Mouse (Mus musculus) lung, postnatal 25 days (tissue): Measurements from ENCODE around the gene Ap3b2.

Experiments
- DNase-seq: peaks from one replicate; pipeline ENCODE4 v3.0.0; 2022; ENCODE audit warnings: low spot score

The Ap3b2 gene

DNA sequence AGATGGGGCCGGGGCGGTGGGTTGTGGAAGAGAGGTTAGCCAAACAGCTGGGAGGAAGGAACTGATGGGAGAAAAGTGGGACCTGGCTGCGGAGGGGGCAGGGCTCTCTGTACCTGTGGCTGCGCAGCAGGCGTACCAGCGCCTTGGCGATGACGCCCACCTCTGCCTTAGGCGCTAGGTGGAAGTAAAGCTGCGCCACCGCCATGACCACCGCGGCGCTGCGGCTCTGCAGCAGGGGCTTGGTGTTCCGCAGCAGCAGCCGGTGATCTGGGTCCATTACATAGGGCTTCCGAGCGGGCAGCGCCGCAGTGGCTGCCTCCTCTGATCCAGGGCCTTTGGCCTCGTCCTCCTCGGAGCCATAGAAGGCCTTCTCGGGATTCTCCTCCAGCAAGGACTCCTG, 16.9 kb downstream of the Ap3b2 start:
- no peak for DNase-seq

GRCm38 (mm10) chr7:81475221-81475620, 18.5 kb downstream of the Ap3b2 start:
- no peak for DNase-seq

- DNase-seq, result no peak
These were observed 28.7 kb downstream of the Ap3b2 start for GRCm38 (mm10) chr7:81464906-81465450.

DNA sequence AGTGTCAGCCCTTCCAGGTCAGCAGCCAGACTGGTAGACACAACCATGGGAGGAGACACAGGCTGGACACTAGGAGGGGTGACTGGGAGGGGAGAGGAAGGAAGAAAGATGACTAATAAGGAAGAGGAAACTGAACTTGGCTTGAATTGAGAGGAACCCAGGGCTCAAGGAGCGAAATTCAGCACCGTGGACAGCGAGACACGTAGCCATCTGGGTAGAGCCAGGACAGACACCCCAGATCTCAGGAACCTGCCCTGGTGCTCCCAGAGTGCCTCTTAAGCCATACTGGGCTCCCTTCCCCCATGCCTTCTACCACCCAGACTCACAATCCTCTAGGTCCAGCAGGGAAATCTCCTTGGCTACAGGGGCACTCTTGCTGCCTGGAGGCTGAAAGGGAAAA, 29.6 kb downstream of the Ap3b2 start:
- no peak for DNase-seq

DNA sequence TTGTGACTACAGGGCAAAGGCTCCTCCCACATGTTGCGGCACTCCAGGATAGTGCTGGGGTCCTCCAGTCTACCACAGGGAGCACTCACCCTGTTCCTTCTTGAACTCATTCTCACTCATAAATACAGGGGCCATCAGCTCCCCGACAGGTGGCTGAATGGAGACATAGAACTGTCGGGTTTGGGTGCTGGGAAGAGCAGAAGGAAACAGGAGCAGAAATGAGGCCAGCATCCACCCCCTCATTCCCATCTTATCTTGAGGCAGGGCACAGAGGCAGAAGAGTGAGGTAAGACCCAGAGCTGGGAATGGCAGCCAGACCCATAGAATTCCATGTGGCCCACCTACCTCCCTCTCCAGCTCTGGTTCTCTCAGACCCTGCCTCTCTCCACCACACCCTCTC, 30.9 kb downstream of the Ap3b2 start:
- no peak for DNase-seq

- DNase-seq, result peak; percentile 50
These were observed 38.5 kb downstream of the Ap3b2 start, which contains the start of gene Cpeb1 for GRCm38 (mm10) chr7:81455155-81455651. Gene Cpeb1 (minus strand): TSS chr7:81455465.

DNA sequence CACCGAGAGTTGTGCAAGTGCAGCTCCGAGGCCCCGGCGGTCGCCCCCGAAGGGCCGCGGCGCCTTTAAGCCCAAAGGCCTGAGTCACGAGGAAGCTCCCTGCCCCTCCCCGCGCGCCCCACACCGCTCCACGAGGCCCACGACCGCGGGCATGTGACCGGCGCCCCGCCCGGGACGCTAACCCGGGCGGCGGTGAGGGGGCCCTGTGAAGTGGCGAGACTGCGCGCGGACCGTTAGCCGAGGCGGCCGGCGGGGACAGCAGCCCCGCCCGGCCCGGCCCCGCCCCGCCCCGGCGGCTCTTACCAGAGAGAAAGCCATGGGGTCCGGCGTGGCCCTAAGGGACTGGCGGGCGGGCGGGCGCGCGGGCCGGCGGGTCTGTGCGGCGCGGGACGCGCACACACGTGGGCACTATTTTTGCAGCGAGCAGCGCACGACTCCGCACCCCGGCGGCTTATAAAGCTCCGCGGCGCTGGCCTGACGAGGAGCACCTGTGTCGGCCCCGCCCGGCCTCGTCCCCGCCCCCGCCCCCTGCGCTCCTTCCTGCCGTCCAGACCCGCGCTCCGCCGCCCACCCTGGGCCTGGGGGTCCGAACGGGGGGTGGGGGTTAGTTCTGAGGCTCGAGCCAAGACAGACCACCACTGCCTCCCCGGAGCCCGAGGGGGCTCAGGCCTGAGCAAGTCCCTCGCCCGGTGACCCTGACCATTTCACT, 39.2 kb downstream of the Ap3b2 start:
- peak; percentile 24 for DNase-seq

DNA sequence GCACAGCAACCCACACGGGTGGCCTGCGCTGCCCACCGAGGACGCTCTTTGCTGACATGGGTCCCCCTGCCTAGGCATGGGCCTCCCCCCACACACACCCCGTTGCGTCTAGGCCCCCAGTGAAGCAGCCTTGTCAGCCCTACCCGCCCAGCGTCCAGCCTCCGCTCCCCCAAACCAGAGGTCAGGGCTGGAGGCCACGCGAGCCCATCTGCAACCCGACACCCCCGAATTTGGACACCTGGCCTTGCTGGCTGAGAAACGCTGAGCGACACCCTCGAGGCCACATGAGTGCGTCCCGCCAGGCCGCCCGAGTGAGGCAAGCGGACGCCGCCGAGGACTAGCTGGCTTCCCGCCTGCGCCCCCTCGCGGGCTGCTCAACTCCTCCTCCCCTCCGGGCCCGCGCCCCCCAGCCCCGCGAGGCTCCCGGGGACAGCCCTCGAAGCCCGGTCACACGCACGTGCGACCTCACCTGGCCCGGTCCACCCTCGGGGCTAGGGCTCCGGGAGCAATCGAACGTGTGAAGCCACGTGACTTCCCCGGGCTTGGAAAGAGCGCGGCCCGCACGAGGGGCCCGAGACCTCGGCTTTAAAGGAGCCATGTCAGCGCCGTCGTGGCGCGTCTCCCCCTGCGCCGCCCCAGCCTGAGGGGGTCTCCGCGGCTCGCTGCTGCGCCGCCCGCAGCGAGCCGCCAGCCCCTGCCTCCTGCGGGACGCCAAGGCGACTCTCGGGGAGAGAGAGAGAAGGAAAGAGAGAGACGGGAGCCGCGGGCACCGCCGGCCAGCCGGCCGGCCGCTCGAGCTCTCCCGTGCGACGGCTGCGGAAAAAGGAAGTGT, 40.1 kb downstream of the Ap3b2 start:
- DNase-seq, result no peak

DNA sequence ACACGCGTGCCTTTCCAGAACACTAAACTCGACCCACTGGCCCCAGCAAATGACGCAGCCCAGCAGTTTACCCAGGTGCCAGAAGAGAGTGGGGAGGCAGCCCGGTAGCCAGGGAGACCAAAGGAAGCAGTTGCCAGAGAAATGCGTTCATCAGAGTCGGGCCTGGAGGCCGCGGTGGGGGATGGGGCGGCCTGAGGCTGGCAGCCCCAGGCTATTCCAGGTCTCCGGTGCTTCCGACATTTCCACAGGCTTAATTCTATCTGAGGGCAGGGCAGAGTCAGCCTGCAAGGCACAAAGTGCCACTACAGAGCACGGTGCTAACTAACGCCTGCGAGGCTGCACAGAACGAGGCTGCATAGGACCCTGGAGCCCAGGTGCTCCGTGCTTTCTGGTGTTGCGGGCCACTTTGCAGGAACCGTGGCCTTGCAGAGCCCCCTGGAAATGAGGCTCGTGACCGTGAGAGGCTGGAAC, 40.7 kb downstream of the Ap3b2 start:
- no peak for DNase-seq
